Mouse (Mus musculus): Measurements from ENCODE around the gene Stxbp5. TPM values are rescaled to one million over a fixed set of nuclear protein-coding genes. Genes with fewer than 3 reads are reported as not detected.

Stxbp5 gene
- polyA plus RNA-seq, 1 experiment from 2014 or later: 2.9 TPM

DNA sequence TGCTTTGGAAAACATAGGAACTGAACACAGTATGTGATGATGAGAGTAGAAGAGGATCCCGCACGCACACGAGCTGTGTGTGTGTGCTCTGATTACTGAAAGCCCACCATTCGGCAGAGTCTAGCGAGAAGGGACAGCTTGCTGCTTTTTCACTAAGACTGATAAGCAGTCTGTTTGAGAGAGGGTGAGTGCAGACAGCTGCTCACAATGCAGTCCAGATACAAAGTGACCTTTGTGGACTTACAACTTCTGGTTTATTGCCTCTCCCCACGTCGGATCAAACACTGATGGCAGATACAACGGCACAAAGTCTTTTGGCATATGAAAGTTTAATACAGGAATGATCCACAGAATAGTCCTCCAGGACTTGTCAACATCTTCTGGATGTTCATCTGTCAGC lies 140.6 kb downstream of the Stxbp5 start:
- no peak for ATAC-seq (replicated peaks; ENCODE audit: extremely low read depth, insufficient read depth, low FRiP score)
- H3K4me1 ChIP-seq (ENCODE audit: control insufficient read depth, insufficient read depth, low read length): peaks cover 6% of the 10 kb centered on the region; the same call in 1 of the 2 replicates
- H3K4me2 ChIP-seq (ENCODE audit: low read depth, low read length): no peak overlapping the region
- H3K36me3 ChIP-seq (ENCODE audit: control insufficient read depth, insufficient read depth): peaks cover 6% of the 10 kb centered on the region; the same call in 1 of the 2 replicates
- whole genome bisulfite sequencing: 35% methylated on average over 8 of the region's 8 CpGs
- H3K9me3 ChIP-seq (replicated peaks; ENCODE audit: control insufficient read depth, low read length): no peaks in the 10 kb centered on the region
- no peak overlapping the region for H3K4me3 ChIP-seq (ENCODE audit: low read length)
- no peak overlapping the region for H3K27ac ChIP-seq (ENCODE audit: low read length)
- no peaks in the 10 kb centered on the region for H3K27me3 ChIP-seq (ENCODE audit: control insufficient read depth, insufficient read depth, low read length)
- H3K9ac ChIP-seq (ENCODE audit: low read length): no peak overlapping the region

DNA sequence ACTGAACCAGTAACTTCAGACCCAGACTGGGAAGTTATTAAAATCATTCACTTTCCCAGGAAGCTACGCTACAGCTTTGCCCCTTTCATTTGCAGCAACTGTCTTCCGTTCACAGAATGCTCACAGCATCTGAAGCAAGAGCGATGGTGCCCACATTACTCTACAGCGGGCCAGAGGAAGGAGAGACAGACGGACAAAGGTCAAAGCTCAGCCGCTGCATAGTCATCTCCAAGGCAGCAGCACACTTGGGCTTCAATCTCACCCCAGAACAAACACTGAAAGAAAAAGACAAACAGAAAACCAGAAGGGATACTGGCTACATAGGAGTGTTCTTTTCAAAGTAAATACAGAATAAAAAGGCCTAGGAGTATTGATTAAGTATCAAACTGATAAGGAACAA lies 144.3 kb downstream of the Stxbp5 start:
- Histone ChIP-seq H3K4me3 (ENCODE audit: low read length) (no peak overlapping the region), H3K27me3 (ENCODE audit: control insufficient read depth, insufficient read depth, low read length) (no peaks in the 10 kb centered on the region), H3K9ac (ENCODE audit: low read length) (no peak overlapping the region), H3K27ac (ENCODE audit: low read length) (no peak overlapping the region), H3K4me2 (ENCODE audit: low read depth, low read length) (no peak overlapping the region), H3K4me1 (ENCODE audit: control insufficient read depth, insufficient read depth, low read length) (peaks cover 6% of the 10 kb centered on the region; the same call in 1 of the 2 replicates), H3K9me3 (replicated peaks; ENCODE audit: control insufficient read depth, low read length) (no peaks in the 10 kb centered on the region), H3K36me3 (ENCODE audit: control insufficient read depth, insufficient read depth) (0 out of 2 replicates have a peak, but pooled peaks cover 2% of the 10 kb centered on the region)
- ATAC-seq (replicated peaks; ENCODE audit: extremely low read depth, insufficient read depth, low FRiP score): no peak
- 78% methylated on average over 6 of the region's 6 CpGs for WGBS

DNA sequence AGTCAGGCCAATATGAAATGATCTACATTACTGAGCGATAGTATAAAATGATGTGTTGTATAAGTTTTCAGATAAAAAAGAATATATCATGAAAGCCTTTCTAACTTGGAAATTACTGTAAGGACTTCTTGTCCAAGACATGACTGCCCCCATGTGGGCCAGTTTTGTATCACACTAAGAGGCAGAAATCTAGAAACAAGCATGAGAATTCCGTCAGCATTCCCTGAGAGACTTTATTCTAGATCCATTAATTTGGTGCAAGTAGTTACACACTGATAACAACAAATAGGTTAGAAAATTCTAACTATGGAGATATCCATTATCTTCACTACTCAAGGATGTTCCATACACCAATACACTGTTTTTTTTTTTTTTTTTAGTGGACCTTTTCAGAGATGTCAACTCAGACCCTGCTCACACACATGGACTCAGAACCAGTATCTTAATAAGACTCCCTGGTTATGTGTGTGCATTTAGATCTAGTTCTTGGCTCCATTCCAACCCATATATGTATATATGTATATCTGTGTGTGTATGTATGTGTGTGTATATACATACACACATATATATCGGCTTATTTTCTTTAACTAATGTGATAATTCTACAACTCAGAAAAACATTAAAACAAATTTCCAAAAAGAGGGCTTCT lies 145.9 kb downstream of the Stxbp5 start:
- Histone ChIP-seq H3K4me1 (ENCODE audit: control insufficient read depth, insufficient read depth, low read length) (0 out of 2 replicates have a peak, but pooled peaks cover 3% of the 10 kb centered on the region), H3K9me3 (replicated peaks; ENCODE audit: control insufficient read depth, low read length) (no peaks in the 10 kb centered on the region), H3K4me2 (ENCODE audit: low read depth, low read length) (no peak overlapping the region), H3K9ac (ENCODE audit: low read length) (no peak overlapping the region), H3K4me3 (ENCODE audit: low read length) (no peak overlapping the region), H3K36me3 (ENCODE audit: control insufficient read depth, insufficient read depth) (no peaks in the 10 kb centered on the region), H3K27me3 (ENCODE audit: control insufficient read depth, insufficient read depth, low read length) (no peaks in the 10 kb centered on the region), H3K27ac (ENCODE audit: low read length) (no peak overlapping the region)
- ATAC-seq (replicated peaks; ENCODE audit: extremely low read depth, insufficient read depth, low FRiP score): no peak
- WGBS: 45% methylated on average over 3 of the region's 3 CpGs

DNA sequence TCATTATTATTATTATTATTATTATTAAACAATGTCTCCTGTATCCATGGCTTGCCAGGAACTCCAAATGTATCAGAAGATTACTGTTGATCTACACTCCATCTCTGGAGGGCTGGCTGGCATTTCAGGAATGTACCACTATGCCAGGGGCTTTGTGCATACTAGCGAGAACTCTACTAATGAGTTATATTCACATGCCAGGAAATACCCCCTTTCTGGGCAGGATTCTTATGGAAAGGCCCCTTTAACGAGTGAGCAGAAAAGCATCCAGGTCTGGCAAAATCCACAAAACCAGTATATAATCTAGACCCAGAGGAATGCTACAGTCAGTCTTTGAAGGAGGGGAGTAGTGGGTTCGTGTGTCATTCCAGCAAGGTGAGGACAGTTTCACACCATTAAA lies 167.0 kb downstream of the Stxbp5 start:
- H3K9me3 ChIP-seq (replicated peaks; ENCODE audit: control insufficient read depth, low read length): no peaks in the 10 kb centered on the region
- H3K9ac ChIP-seq (ENCODE audit: low read length): no peak overlapping the region
- no peaks in the 10 kb centered on the region for H3K36me3 ChIP-seq (ENCODE audit: control insufficient read depth, insufficient read depth)
- no peaks in the 10 kb centered on the region for H3K27me3 ChIP-seq (ENCODE audit: control insufficient read depth, insufficient read depth, low read length)
- no peak overlapping the region for H3K4me3 ChIP-seq (ENCODE audit: low read length)
- 65% methylated on average over 3 of the region's 3 CpGs for WGBS
- H3K27ac ChIP-seq (ENCODE audit: low read length): no peak overlapping the region
- H3K4me2 ChIP-seq (ENCODE audit: low read depth, low read length): no peak overlapping the region
- H3K4me1 ChIP-seq (ENCODE audit: control insufficient read depth, insufficient read depth, low read length): no peaks in the 10 kb centered on the region; the same call in 1 of the 2 replicates
- no peak for ATAC-seq (replicated peaks; ENCODE audit: extremely low read depth, insufficient read depth, low FRiP score)

DNA sequence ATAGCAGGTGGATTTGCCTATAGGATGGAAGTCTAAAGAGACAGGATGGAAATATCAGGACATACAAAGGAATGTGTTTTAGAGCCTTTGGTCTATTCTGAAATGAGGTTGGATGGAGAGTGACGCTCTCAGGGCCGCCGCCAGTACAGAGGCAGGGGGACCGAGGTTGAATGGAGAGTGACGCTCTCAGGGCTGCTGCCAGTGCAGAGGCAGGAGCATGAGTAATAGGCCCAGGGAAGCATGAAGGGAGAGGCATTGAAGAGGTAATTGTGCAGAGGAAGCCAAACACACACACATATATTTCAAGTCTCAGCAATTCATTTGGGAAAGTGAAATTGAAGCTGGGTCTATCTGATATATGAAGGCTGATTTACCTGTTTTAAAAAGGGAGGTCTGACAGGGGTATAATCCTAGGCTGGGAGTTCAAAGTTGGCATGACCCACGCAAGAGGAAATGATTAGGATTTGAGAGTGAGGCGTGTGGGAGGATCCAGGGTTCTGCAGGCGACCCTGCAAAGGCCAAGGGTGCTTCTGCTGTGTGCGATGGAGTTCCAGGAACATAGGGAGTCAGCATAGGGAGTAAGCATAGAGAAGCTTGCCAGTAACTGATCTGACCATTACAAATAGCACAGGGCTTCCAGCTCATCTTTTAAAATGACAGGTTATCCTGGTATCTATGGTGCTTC lies 168.7 kb downstream of the Stxbp5 start:
- Histone ChIP-seq H3K27ac (ENCODE audit: low read length) (no peak overlapping the region), H3K4me1 (ENCODE audit: control insufficient read depth, insufficient read depth, low read length) (no peaks in the 10 kb centered on the region; the same call in 1 of the 2 replicates), H3K4me2 (ENCODE audit: low read depth, low read length) (no peak overlapping the region), H3K36me3 (ENCODE audit: control insufficient read depth, insufficient read depth) (no peaks in the 10 kb centered on the region), H3K9me3 (replicated peaks; ENCODE audit: control insufficient read depth, low read length) (no peaks in the 10 kb centered on the region), H3K4me3 (ENCODE audit: low read length) (no peak overlapping the region), H3K9ac (ENCODE audit: low read length) (no peak overlapping the region), H3K27me3 (ENCODE audit: control insufficient read depth, insufficient read depth, low read length) (no peaks in the 10 kb centered on the region)
- ATAC-seq (replicated peaks; ENCODE audit: extremely low read depth, insufficient read depth, low FRiP score): no peak
- WGBS: 80% methylated on average over 9 of the region's 9 CpGs

DNA sequence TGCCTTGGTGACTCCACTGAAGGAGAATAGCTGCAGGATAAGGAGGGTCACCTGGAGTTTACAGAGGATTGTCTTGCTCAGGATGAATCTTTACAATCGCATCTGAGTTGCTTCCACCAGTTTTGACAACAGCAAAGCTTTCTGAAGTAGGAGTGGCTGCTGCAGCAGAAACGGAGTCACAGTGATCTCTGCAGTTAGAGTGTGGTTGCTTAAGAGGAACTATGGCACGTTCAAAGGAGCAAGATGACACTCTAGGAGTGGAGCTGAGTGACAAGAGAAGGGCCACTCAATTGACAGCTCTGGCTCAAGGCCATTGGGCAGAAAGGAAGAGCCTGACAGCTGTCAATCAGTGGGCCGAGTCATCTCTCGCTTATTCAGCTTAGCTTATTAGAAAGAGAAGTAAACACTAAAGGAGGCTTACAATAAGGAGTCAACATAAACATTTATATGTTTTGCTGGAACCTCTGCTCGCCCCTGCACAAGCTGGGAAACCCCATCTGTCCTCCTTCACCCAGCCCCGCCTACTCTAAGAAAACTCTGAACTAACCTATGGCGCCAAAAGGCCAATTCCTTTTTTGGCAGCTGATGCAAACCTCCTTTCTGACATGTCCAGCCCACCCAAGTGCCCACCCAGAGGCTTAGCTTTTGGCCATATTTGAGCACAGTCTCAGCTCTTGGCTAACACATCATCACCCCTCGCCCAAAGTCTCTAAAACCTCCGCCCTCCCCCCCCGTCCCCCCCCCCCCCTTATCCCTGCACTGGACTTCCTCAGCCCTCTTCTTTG lies 178.2 kb downstream of the Stxbp5 start:
- no peaks in the 10 kb centered on the region for H3K36me3 ChIP-seq (ENCODE audit: control insufficient read depth, insufficient read depth)
- H3K9me3 ChIP-seq (replicated peaks; ENCODE audit: control insufficient read depth, low read length): no peaks in the 10 kb centered on the region
- ATAC-seq (replicated peaks; ENCODE audit: extremely low read depth, insufficient read depth, low FRiP score): no peak
- no peaks in the 10 kb centered on the region for H3K4me1 ChIP-seq (ENCODE audit: control insufficient read depth, insufficient read depth, low read length)
- WGBS: 67% methylated on average over 11 of the region's 11 CpGs
- no peak overlapping the region for H3K4me3 ChIP-seq (ENCODE audit: low read length)
- H3K4me2 ChIP-seq (ENCODE audit: low read depth, low read length): no peak overlapping the region
- H3K27ac ChIP-seq (ENCODE audit: low read length): no peak overlapping the region
- no peaks in the 10 kb centered on the region for H3K27me3 ChIP-seq (ENCODE audit: control insufficient read depth, insufficient read depth, low read length)
- no peak overlapping the region for H3K9ac ChIP-seq (ENCODE audit: low read length)

DNA sequence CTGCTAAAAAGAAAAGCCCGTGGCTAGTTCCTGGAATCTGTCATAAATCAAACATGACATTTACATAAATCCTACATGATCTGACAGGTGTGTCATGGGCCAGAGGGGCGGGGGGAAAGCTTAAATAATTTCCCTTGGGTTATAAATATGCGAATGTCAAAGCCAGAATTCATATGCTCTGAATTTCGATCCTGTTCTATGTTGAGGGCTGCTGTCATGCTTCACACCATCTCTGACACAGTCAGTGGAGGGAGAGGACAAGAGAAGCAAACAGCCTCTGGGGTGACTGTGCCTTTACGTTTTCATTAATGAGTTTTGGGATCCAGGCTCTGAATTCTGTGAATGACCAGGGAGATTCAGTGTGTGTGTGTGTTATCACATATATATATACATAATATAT lies 180.9 kb downstream of the Stxbp5 start:
- Histone ChIP-seq H3K4me3 (ENCODE audit: low read length) (no peak overlapping the region), H3K4me1 (ENCODE audit: control insufficient read depth, insufficient read depth, low read length) (no peaks in the 10 kb centered on the region), H3K9ac (ENCODE audit: low read length) (no peak overlapping the region), H3K9me3 (replicated peaks; ENCODE audit: control insufficient read depth, low read length) (no peaks in the 10 kb centered on the region), H3K36me3 (ENCODE audit: control insufficient read depth, insufficient read depth) (no peaks in the 10 kb centered on the region), H3K27me3 (ENCODE audit: control insufficient read depth, insufficient read depth, low read length) (no peaks in the 10 kb centered on the region), H3K4me2 (ENCODE audit: low read depth, low read length) (no peak overlapping the region), H3K27ac (ENCODE audit: low read length) (no peak overlapping the region)
- ATAC-seq (replicated peaks; ENCODE audit: extremely low read depth, insufficient read depth, low FRiP score): no peak
- 75% methylated on average over 5 of the region's 5 CpGs for WGBS

DNA sequence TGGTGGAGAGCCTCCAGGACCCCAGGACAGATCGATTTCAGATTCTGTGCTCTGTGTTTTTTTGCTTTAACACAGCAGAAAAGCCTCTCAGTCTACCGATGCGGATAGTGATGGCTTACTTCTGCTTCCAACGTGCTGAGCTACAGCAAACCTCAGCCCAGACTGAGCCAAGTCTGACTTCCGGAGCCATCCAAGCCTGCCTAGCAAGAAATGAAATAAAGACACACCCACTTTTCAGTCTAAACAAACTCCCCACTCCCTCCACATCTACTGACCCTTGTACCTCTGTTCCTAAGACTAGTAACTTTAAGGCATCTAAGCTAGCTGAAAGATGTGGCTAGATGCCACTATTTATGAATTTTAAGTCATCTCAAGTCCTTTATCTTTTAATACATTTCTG lies 182.8 kb downstream of the Stxbp5 start:
- 60% methylated on average over 5 of the region's 5 CpGs for WGBS
- H3K4me3 ChIP-seq (ENCODE audit: low read length): no peak overlapping the region

More for the DNA sequence above, 182.8 kb downstream of the Stxbp5 start:
- no peaks in the 10 kb centered on the region for H3K36me3 ChIP-seq (ENCODE audit: control insufficient read depth, insufficient read depth)
- no peaks in the 10 kb centered on the region for H3K4me1 ChIP-seq (ENCODE audit: control insufficient read depth, insufficient read depth, low read length)
- no peak overlapping the region for H3K4me2 ChIP-seq (ENCODE audit: low read depth, low read length)
- ATAC-seq (replicated peaks; ENCODE audit: extremely low read depth, insufficient read depth, low FRiP score): no peak
- no peak overlapping the region for H3K9ac ChIP-seq (ENCODE audit: low read length)
- no peak overlapping the region for H3K27ac ChIP-seq (ENCODE audit: low read length)
- no peaks in the 10 kb centered on the region for H3K27me3 ChIP-seq (ENCODE audit: control insufficient read depth, insufficient read depth, low read length)
- H3K9me3 ChIP-seq (replicated peaks; ENCODE audit: control insufficient read depth, low read length): no peaks in the 10 kb centered on the region
